Mouse (Mus musculus) left cerebral cortex, adult 18-20 months (tissue): Measurements from ENCODE around the gene Gm45902. TPM values are rescaled to one million over a fixed set of nuclear protein-coding genes. Genes with fewer than 3 reads are reported as not detected.

ENCODE experiments used
- DNase-seq, 2 experiments: peaks; one replicate each; pipeline ENCODE4 v3.0.0; 2021 to 2022; ENCODE audit warnings: low spot score in 2 of 2, mixed read lengths in 1 of 2
- long read RNA-seq, 2 experiments: library from polyadenylated mRNA; stranded (forward); transcript quantifications; one replicate each; pipeline ENCODE4 v2.0.0; 2021
- total RNA-seq, 2 experiments: library from RNA; stranded (reverse); gene quantifications; 2 replicates each; pipeline ENCODE4 v1.2.3; 2021

Gm45902 gene
- total RNA-seq: 1 to 10 TPM; 4.2 to 4.4 TPM
- long read RNA-seq, experiment 1, full-length matches to known transcripts: 1 of 2 reads
- long read RNA-seq, experiment 1, partial matches to known transcripts: 1 of 2 reads
- long read RNA-seq, experiment 1, other reads (novel, unspliced or antisense): 0 of 2 reads
- long read RNA-seq, experiment 2, full-length matches to known transcripts: 1 of 1 reads
- long read RNA-seq, experiment 2, partial matches to known transcripts: 0 of 1 reads
- long read RNA-seq, experiment 2, other reads (novel, unspliced or antisense): 0 of 1 reads

DNA sequence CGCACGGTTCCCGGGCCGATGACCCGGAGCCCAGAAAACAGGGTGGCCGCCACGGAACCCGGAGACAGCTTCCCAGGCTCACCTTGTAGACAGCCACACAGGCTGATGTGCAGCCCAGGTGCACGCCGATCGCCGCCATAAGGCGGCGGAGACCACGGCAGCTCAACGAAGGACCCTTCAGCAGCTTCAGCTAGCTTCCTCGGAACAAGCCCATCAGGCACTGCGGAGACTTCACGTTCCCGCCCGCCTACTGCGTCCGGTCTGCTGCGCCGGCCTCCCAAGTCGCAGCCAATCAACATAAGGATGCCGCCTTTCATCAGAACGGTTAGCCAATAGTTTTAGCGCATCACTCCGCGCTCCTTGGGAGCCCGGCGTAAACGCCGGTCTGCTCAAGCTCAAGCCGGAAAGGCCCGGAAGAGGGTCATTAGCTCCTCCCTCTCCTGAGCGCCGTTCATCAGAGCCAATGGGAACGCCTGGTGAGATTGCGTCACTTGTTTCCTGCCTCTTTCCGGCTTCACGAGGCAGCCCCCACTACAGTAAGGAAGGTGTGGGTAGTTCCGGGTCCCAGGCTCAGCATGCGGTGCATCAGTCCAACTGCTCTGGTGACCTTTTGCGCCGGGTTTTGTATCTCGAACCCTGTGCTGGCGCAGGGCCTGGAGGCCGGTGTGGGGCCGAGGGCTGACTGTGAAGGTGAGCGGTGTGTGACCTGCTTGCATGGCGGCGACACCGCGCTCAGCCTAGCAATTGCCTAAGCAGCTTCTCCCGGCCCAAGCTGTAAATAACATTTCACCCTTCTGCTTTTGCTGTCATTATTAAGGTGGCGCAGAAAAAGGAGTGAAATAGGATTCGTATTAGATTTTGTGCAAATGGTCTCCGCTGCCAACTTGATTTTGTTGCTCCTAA lies at the start of gene Gm45902, which contains the start of the genes Hspa14 and Cdnf:
Gene Gm45902 (minus strand): TSS at position 239 of the 903 bp plus-strand sequence.
Gene Hspa14 (minus strand): TSS at position 263 of the 903 bp plus-strand sequence.
Gene Cdnf (plus strand): TSS at position 479 of the 903 bp plus-strand sequence.
- peak; percentile 92 to 95 for DNase-seq

- peak; percentile 38 to 42 for DNase-seq
These were observed 34.0 kb upstream of the Gm45902 start for GRCm38 (mm10) chr2:3546588-3546987.

- DNase-seq: no peak
These were observed 33.5 kb upstream of the Gm45902 start for GRCm38 (mm10) chr2:3546055-3546454.

- DNase-seq: no peak
These were observed 28.9 kb upstream of the Gm45902 start for GRCm38 (mm10) chr2:3541307-3542079.

GRCm38 (mm10) chr2:3526288-3526687 lies 13.7 kb upstream of the Gm45902 start:
- no peak for DNase-seq

- no peak for DNase-seq
These were observed 10.0 kb upstream of the Gm45902 start for GRCm38 (mm10) chr2:3522558-3522957.

DNA sequence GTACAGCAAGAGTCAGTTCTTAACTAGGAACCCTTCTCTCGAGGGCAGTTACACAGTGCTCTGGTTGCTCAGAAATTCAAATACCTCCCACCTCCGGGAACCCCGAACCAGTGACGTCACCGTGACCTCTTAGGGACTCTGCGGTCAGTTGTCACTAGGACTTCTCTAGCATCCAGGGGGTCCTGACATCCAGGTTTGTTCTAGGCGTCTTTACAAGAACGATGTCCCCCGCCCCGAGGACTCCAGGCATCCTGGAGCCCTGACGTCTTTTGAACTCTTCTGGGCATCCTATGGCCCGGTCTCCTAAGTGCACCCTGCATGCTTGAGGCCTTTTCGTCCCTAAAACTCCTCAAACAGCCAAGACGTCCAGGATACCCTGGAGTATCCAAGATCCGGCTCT lies 514 bp downstream of the Gm45902 start:
- DNase-seq: no peak

DNA sequence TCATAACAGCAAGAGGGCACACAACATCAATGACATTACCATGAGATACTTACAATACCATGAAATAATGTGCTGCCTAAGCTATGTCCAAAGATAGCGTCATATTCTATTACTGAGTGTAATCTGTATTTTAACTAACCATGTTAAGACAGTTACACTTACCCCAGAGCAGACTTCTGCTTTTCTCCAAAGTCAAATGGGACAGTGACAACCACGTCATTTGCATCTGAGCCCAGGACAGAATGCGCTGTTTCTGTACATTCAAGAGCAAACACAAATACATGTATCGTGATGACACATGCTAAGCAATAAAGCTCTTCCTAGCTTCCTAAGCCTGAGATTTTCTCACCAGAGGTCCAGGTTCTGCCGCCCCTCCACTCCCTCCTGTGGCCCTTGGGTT lies 11.7 kb downstream of the Gm45902 start:
- no peak for DNase-seq

DNA sequence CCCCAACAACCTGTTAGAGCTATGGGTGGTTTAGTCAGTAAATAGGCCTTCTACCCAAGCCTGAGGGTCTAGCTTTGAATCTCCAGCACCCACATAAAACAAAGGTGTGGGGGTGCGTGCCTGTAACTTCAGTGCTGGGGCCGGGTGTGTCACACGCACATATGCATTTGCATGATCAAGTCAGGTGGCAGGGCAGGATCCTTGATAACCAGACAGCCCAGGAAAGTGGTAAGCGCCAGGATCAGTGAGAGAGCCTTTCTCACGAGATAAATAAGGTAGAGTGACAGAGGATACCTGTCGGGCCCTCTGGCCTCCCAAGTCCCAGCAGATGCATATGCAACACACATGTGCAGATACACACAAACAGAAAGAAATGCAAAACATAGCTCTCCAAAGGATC lies 13.0 kb downstream of the Gm45902 start:
- DNase-seq: no peak

DNA sequence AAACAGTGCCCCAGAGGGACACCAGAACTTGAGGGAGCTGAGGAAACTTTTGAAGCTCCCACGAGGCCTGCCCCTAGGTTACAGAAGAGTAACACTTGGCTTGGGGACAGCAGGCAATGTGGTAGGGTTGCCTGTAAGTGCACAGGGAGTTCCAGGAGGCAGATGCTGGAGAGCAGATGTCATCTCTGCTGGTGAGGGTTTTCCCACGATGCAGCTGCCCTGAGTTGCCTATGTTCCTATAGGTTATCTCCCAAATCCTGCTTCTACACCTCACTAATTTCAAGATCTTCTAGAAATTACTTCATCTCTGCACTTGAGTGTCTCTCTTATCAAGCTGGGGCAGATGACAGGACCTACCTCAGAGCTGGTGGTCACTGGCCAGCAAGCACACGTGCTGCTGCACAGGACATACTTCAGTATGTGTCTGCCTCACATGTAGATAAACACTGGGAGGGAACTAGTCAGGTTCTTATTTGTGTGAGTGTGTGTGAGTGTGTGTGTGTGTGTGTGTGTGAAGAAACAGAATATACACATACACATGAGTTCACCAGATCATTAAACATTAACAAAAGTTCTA lies 18.7 kb downstream of the Gm45902 start:
- DNase-seq: no peak

GRCm38 (mm10) chr2:3489816-3490215 lies 22.8 kb downstream of the Gm45902 start:
- no peak for DNase-seq

DNA sequence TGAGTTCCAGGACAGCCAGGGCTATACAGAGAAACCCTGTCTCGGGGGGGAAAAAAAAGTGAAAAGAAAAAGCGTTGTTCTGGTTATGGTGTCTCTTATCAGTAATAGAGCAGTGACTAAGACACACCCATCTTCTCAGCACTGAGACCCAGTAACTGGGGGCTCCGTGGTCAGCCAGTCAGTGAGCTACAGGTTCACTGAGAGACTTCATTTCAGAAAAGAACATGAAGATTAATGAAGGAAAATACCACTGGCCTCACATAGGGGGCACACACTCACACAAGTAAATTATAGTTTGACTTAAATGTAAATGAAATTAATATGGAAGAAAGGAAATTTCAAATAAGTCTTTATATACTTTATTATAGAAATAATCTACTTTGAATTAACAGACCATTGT lies 32.4 kb downstream of the Gm45902 start:
- no peak for DNase-seq

- DNase-seq: no peak
These were observed 36.8 kb downstream of the Gm45902 start for GRCm38 (mm10) chr2:3475746-3476251.

DNA sequence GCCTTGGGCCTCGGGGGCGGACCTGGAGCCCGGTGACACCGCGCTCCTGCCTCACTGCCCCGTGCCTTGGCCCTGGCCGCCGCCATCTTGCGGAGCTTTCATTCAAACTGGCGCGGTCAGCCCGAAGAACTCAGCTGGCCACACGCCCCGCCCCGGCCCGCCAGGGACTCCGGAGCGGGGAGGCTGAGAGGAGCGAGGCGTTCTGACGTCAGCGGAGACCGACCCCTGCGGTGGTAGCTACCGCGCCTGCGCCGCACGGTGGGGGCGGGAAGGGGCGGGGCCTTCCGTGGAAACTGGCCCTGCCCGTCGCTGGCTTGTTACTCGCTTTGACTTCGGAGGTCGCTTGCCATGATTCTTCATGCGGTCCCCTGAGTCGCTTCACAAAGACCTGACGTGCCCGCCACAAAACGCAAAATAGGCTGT lies 37.7 kb downstream of the Gm45902 start, which contains the start of gene Suv39h2:
Gene Suv39h2 (minus strand): TSS at position 171 of the 423 bp plus-strand sequence.
- DNase-seq: peak; percentile 96 to 97

- DNase-seq: peak; percentile 62 to 68
These were observed 38.2 kb downstream of the Gm45902 start for GRCm38 (mm10) chr2:3474361-3474805.

- no peak for DNase-seq
These were observed 38.7 kb downstream of the Gm45902 start for GRCm38 (mm10) chr2:3473891-3474290.

DNA sequence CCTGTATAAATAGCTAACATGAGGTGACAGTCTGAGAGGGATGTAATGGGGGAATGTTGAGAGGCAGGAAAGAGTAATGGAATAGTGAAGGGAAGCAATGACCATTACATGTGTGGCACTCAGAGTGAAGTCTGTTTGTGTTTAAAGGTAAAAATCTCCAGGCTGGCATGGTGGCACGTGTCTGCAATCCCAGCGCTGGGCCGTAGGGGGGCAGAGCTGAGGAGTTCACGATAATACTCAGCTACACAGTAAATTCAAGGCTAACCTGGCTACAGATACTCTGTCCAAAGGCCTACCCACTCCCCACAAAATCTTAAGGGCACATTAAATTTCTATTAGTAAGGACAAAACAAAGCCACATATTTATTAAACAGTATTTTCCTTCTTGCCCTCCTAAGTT lies 56.0 kb downstream of the Gm45902 start:
- DNase-seq: no peak
